Mouse (Mus musculus): ENCODE results near the gene Vash2. TPM values are rescaled to one million over a fixed set of nuclear protein-coding genes. Genes with fewer than 3 reads are reported as not detected.

Gene Vash2
- total and polyA plus RNA-seq, 3 experiments: 0.04 to 0.17 (median 0.16) TPM

- in situ Hi-C loops (cut with MboI; ENCODE audit: low pct_ligation_motif_present, low pct_unique_long_range_greater_than_20kb, low sequenced_read_pairs): no loop called here
- H3K79me2 ChIP-seq (replicated peaks; ENCODE audit: control insufficient read depth, extremely low read depth, insufficient read depth, poor library complexity, severe bottlenecking): no peaks in the 10 kb centered on the region
- DNase-seq (ENCODE audit: extremely low read depth): no peak
- no peak overlapping the region for H3K27ac ChIP-seq (ENCODE audit: insufficient read depth, low read depth)
- TF ChIP-seq ZNF384 (IDR thresholded peaks at IDR 0.05; ENCODE audit: low read depth, low read length) (no peak), CHD1 (IDR thresholded peaks at IDR 0.05; ENCODE audit: low read depth, low read length) (no peak), BHLHE40 (IDR thresholded peaks at IDR 0.05; ENCODE audit: low read depth, low read length) (no peak), GABPA (IDR thresholded peaks at IDR 0.05; ENCODE audit: insufficient replicate concordance, low read depth, low read length) (no peak), UBTF (IDR thresholded peaks at IDR 0.05; ENCODE audit: low read depth, low read length) (no peak), RAD21 (IDR thresholded peaks at IDR 0.05; ENCODE audit: low read depth, low read length) (no peak), TCF12 (IDR thresholded peaks at IDR 0.05; ENCODE audit: low read depth, low read length) (no peak)
- peaks cover 0 to 18% of the 10 kb centered on the region in 2 experiments; a peak in 2 of 4 replicates for H3K4me1 ChIP-seq (ENCODE audit: control insufficient read depth in 1 of 2, insufficient read depth in 2 of 2)
- no peak overlapping the region for H3K4me3 ChIP-seq (replicated peaks in 1 of 3; ENCODE audit: low read depth in 2 of 3, low read length in 2 of 3, poor library complexity in 1 of 3)
- peaks cover 7% of the 10 kb centered on the region for H3K27me3 ChIP-seq (replicated peaks)
- no peaks in the 10 kb centered on the region for H3K36me3 ChIP-seq (replicated peaks in 1 of 2; ENCODE audit: control insufficient read depth in 1 of 2, insufficient read depth in 1 of 2, low read length in 1 of 2)
- dilution Hi-C loops (cut with MboI; ENCODE audit: extremely low pct_ligation_motif_present, extremely low pct_unique_long_range_greater_than_20kb, low sequenced_read_pairs): no loop called here
- no peak overlapping the region for H3K9ac ChIP-seq (ENCODE audit: insufficient read depth, low read depth)
- H3K4me2 ChIP-seq (ENCODE audit: insufficient read depth, low read depth, poor library complexity, severe bottlenecking): no peak overlapping the region
- H3K9me3 ChIP-seq (replicated peaks; ENCODE audit: low read length): peaks cover 11% of the 10 kb centered on the region
Observed at GRCm38 (mm10) chr1:190974833-190975232, 4.3 kb downstream of the Vash2 start.

- DNase-seq (ENCODE audit: extremely low read depth): no peak
- TF ChIP-seq NELFE (IDR thresholded peaks at IDR 0.05; ENCODE audit: low read depth, low read length) (no peak), POLR2A (IDR thresholded peaks at IDR 0.05; ENCODE audit: low read depth, low read length) (no peak), HCFC1 (IDR thresholded peaks at IDR 0.05; ENCODE audit: low read depth, low read length) (no peak), TBP (conservative IDR thresholded peaks at IDR 0.05; ENCODE audit: low read depth, low read length) (no peak), RCOR1 (conservative IDR thresholded peaks at IDR 0.05; ENCODE audit: low read depth, low read length) (no peak), SIN3A (IDR thresholded peaks at IDR 0.05; ENCODE audit: low read length) (no peak), USF1 (IDR thresholded peaks at IDR 0.05; ENCODE audit: low read depth, low read length) (no peak), ETS1 (conservative IDR thresholded peaks at IDR 0.05; ENCODE audit: low read depth, low read length) (no peak), JUN (IDR thresholded peaks at IDR 0.05; ENCODE audit: insufficient read depth, low read depth, low read length) (no peak), ZKSCAN1 (IDR thresholded peaks at IDR 0.05; ENCODE audit: borderline replicate concordance, low read depth, low read length) (no peak), PAX5 (IDR thresholded peaks at IDR 0.05; ENCODE audit: low read length) (no peak), CHD2 (IDR thresholded peaks at IDR 0.05; ENCODE audit: low read length) (no peak), MAX (IDR thresholded peaks at IDR 0.05; ENCODE audit: low read length) (no peak), RAD21 (IDR thresholded peaks at IDR 0.05; ENCODE audit: low read depth, low read length) (no peak), ZC3H11A (IDR thresholded peaks at IDR 0.05; ENCODE audit: low read depth, low read length) (no peak), NRF1 (IDR thresholded peaks at IDR 0.05; ENCODE audit: low read depth, low read length) (no peak), TCF12 (IDR thresholded peaks at IDR 0.05; ENCODE audit: low read depth, low read length) (no peak), IRF4 (IDR thresholded peaks at IDR 0.05; ENCODE audit: low read depth, low read length) (no peak), JUND (conservative IDR thresholded peaks at IDR 0.05; ENCODE audit: low read depth, low read length) (no peak)
- H3K9ac ChIP-seq (ENCODE audit: insufficient read depth, low read depth): no peak overlapping the region
- peaks cover 11% of the 10 kb centered on the region for H3K9me3 ChIP-seq (replicated peaks; ENCODE audit: low read length)
- dilution Hi-C loops (cut with MboI; ENCODE audit: extremely low pct_ligation_motif_present, extremely low pct_unique_long_range_greater_than_20kb, low sequenced_read_pairs) (no loop called here), in situ Hi-C loops (cut with MboI; ENCODE audit: low pct_ligation_motif_present, low pct_unique_long_range_greater_than_20kb, low sequenced_read_pairs) (no loop called here)
- no peaks in the 10 kb centered on the region for H3K36me3 ChIP-seq (replicated peaks in 1 of 2; ENCODE audit: control insufficient read depth in 1 of 2, insufficient read depth in 1 of 2, low read length in 1 of 2)
- no peak overlapping the region for H3K4me2 ChIP-seq (ENCODE audit: insufficient read depth, low read depth, poor library complexity, severe bottlenecking)
- no peak overlapping the region for H3K4me3 ChIP-seq (replicated peaks in 1 of 3; ENCODE audit: low read depth in 2 of 3, low read length in 2 of 3, poor library complexity in 1 of 3)
- H3K79me2 ChIP-seq (replicated peaks; ENCODE audit: control insufficient read depth, extremely low read depth, insufficient read depth, poor library complexity, severe bottlenecking): no peaks in the 10 kb centered on the region
- peaks cover 0 to 21% of the 10 kb centered on the region in 2 experiments; a peak in 2 of 4 replicates for H3K4me1 ChIP-seq (ENCODE audit: control insufficient read depth in 1 of 2, insufficient read depth in 2 of 2)
- H3K27ac ChIP-seq (ENCODE audit: insufficient read depth, low read depth): no peak overlapping the region
- H3K27me3 ChIP-seq (replicated peaks): peaks cover 7% of the 10 kb centered on the region
Observed at GRCm38 (mm10) chr1:190974191-190974590, 4.9 kb downstream of the Vash2 start.
